Mouse (Mus musculus): ENCODE data around the gene Adra1b. TPM values are rescaled to one million over a fixed set of nuclear protein-coding genes. Genes with fewer than 3 reads are reported as not detected.
A peak's percentile ranks its signal among the peaks of the same experiment; 100 is the strongest.

Adra1b gene
- polyA plus RNA-seq, 1 experiment from 2014 or later = 2.4 TPM

DNA sequence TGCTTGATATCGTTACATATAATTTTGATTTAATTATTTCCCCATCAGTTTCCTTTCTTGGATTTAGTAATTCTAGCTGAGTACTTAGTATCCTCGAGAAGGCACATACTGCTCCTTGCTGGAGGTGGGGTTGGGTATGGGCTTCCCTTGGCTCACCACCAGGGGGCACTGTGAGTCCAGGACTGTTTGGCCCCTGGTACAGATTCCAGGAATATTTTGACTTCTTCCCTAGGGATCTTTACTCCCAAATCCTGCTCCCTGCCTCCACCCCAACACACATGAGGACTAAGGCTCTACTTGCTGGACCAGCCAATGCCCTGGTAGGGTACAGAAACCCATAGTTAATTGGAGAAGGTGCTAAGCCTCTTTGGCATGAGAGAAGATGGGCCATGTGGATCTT, 117.2 kb downstream of the Adra1b start:
- WGBS (ENCODE audit: insufficient replicate concordance) = 14% methylated on average over 2 of the region's 2 CpGs
- no peaks in the 10 kb centered on the region for H3K9me3 ChIP-seq (replicated peaks)
- H3K27me3 ChIP-seq (replicated peaks) = no peaks in the 10 kb centered on the region
- no peak for ATAC-seq
- H3K36me3 ChIP-seq = no peaks in the 10 kb centered on the region
- H3K4me1 ChIP-seq = no peaks in the 10 kb centered on the region
- no peak overlapping the region for H3K4me3 ChIP-seq
- no peak overlapping the region for H3K4me2 ChIP-seq
- no peak overlapping the region for H3K27ac ChIP-seq
- H3K9ac ChIP-seq = no peak overlapping the region

DNA sequence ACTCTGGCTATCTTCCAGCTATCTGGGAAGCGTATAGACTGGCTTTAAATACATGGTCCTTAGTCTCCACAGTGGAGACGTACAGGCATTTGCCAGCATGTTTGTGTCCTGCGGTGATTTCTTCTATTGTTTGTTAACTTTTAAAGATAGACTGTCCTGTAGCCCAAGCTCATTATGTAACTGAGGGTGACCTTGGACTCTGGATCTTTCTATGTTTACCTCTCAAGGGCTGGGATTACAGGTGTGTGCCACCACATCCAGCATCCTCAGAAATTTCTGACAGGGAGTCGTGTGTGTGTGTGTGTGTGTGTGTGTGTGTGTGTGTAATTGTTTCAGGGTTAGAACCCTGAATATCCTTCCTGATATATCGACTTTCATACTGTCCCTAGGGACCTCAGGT, 117.9 kb downstream of the Adra1b start:
- ATAC-seq = no peak
- no peaks in the 10 kb centered on the region for H3K9me3 ChIP-seq (replicated peaks)
- H3K27ac ChIP-seq = no peak overlapping the region
- no peaks in the 10 kb centered on the region for H3K36me3 ChIP-seq
- no peak overlapping the region for H3K4me3 ChIP-seq
- no peak overlapping the region for H3K4me2 ChIP-seq
- H3K9ac ChIP-seq = no peak overlapping the region
- H3K27me3 ChIP-seq (replicated peaks) = no peaks in the 10 kb centered on the region
- no peaks in the 10 kb centered on the region for H3K4me1 ChIP-seq
- WGBS (ENCODE audit: insufficient replicate concordance) = 58% methylated on average over 5 of the region's 5 CpGs

DNA sequence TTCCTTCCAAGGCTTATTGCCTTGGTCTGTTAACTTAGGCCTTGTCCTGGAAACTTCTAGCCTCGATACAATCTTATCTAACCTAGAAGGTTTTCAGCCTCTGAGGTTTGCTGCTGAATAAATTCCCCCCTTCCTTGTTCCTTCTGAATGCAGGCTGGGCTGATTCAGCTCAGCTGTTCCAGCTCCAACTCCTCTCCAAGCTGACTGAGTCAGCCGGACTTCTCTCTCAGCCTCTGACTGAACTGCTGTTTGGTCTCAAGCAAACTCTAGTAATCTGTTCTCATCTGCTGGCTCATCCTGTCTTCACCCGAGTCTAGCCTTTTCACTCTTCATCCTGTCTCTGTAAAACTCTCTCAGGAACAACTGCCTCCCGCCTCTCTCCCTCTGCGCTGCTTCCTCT, 121.5 kb downstream of the Adra1b start:
- 44% methylated on average over 5 of the region's 5 CpGs for WGBS (ENCODE audit: insufficient replicate concordance)
- H3K4me1 ChIP-seq = peaks cover 6% of the 10 kb centered on the region; the same call in 1 of the 2 replicates
- no peak for ATAC-seq
- no peaks in the 10 kb centered on the region for H3K36me3 ChIP-seq
- no peak overlapping the region for H3K4me2 ChIP-seq
- H3K27me3 ChIP-seq (replicated peaks) = peaks cover 29% of the 10 kb centered on the region
- no peak overlapping the region for H3K27ac ChIP-seq
- no peak overlapping the region for H3K4me3 ChIP-seq
- H3K9me3 ChIP-seq (replicated peaks) = no peaks in the 10 kb centered on the region
- H3K9ac ChIP-seq = no peak overlapping the region

DNA sequence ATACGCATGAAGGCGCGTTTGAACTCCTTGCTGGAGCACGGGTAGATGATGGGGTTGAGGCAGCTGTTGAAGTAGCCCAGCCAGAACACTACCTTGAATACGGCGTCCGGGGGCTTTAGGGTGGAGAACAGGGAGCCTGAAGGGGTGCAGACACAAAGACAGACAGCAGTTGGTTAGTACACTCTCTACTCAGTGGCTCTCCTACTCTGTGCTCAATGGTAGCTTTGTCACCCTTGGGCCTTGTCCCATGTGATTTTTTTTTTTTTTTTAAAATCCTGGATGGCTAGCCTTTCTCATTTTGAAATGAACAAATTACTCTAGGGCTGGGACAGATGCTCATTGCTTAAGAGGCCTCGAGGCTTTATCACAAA, 124.7 kb downstream of the Adra1b start:
- ATAC-seq = 0 out of 2 replicates have a peak, but pooled peaks have one; percentile 15
- Histone ChIP-seq H3K4me2 (peak overlapping the region; percentile 60), H3K4me3 (peak overlapping the region; percentile 26), H3K27me3 (replicated peaks) (peaks cover 50% of the 10 kb centered on the region), H3K9ac (no peak overlapping the region), H3K27ac (no peak overlapping the region), H3K36me3 (no peaks in the 10 kb centered on the region), H3K9me3 (replicated peaks) (no peaks in the 10 kb centered on the region), H3K4me1 (peaks cover 6% of the 10 kb centered on the region; the same call in 1 of the 2 replicates)
- WGBS (ENCODE audit: insufficient replicate concordance) = 26% methylated on average over 8 of the region's 8 CpGs

DNA sequence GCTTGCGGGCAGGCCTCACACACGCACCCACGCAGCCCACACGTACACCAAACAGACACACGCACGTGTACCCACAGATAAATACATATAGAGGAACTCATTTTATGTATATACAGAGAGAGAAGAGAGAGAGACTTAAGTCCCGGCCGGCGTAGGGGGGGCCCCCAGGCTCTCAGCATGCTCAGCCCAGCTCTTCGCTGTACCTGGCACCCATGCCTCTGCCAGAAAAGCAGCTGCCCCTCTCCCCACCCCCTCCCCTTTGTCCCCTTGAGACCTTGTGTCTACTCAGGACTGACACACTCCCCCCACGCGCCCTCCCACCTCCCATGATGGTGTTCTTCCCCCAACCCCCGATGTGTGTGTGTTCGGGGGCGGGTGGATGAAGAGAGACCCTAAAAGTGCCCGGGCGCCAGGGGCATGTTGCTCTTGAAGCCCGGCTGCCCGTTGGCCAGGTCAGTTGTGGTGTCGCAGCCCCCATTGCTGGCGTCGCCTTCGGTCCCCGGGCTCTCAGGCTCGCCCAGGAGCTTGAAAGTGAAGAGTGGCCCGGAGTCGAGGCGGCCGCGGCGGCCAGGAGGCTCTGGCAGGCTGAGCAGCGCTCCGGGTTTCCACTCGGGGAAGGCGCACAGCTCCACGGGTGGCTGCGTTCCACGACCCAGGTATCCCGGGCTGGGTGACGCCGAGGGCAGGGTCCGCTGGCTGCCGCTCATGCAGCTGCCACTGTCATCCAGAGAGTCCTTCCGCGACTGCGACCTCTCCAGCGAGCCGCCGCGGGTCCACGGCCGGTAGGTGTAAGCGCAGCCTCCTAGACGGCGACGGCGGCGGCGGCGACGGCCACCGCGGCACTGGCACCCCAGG, 125.3 kb downstream of the Adra1b start:
- Histone ChIP-seq H3K36me3 (no peaks in the 10 kb centered on the region), H3K9ac (no peak overlapping the region), H3K27ac (no peak overlapping the region), H3K4me3 (peak overlapping the region; percentile 26), H3K9me3 (replicated peaks) (no peaks in the 10 kb centered on the region), H3K4me1 (peaks cover 6% of the 10 kb centered on the region; the same call in 1 of the 2 replicates), H3K4me2 (peak overlapping the region; percentile 60), H3K27me3 (replicated peaks) (peaks cover 50% of the 10 kb centered on the region)
- WGBS (ENCODE audit: insufficient replicate concordance) = 14% methylated on average over 63 of the region's 63 CpGs
- ATAC-seq = no peak; the same call in 1 of the 2 replicates

DNA sequence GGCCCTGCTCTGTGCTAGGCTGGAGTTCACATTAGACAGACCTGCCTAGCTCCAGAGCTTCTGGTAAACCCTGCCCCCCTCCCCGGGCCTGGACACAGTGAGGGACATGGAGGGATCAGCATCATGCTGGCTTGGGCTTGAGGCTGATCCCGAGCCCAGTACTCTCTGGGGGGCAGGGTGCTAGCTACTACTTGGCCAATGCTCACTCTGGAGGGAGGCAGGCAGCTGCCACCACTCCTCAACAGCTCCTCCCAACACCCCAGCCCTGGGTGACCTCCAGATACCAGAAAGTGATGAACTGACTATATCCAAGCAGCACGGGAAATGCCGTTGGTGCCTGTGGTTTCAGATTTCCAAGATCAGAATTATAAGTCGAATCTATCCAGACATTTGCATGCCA, 127.3 kb downstream of the Adra1b start:
- peaks cover 59% of the 10 kb centered on the region for H3K27me3 ChIP-seq (replicated peaks)
- H3K36me3 ChIP-seq = no peaks in the 10 kb centered on the region
- H3K9me3 ChIP-seq (replicated peaks) = no peaks in the 10 kb centered on the region
- ATAC-seq = no peak
- 30% methylated on average over 5 of the region's 5 CpGs for WGBS (ENCODE audit: insufficient replicate concordance)
- H3K4me3 ChIP-seq = no peak overlapping the region
- peaks cover 6% of the 10 kb centered on the region; the same call in 1 of the 2 replicates for H3K4me1 ChIP-seq
- no peak overlapping the region for H3K4me2 ChIP-seq
- H3K9ac ChIP-seq = no peak overlapping the region
- no peak overlapping the region for H3K27ac ChIP-seq

DNA sequence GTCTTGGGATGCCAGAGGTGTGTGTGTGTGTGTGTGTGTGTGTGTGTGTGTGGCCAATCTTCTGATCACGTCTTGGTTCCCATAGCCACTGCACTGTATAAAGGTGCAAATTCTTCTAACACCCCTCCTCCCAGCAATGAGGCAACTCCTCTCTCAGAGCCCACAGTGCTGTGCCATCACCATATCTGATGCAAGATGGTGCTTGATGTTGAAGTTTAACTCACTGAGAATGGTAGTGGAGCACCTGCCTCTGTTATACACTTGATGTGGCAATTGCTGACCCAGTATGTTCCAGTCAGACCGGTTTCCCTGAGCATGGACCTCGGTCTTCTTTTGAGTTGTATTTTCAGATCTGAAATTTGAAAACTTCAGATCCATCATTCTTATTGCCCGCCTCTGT, 130.9 kb downstream of the Adra1b start:
- no peak for ATAC-seq
- H3K4me1 ChIP-seq = 0 out of 2 replicates have a peak, but pooled peaks cover 4% of the 10 kb centered on the region
- H3K27me3 ChIP-seq (replicated peaks) = peaks cover 59% of the 10 kb centered on the region
- H3K9me3 ChIP-seq (replicated peaks) = no peaks in the 10 kb centered on the region
- no peaks in the 10 kb centered on the region for H3K36me3 ChIP-seq
- no peak overlapping the region for H3K9ac ChIP-seq
- no peak overlapping the region for H3K4me3 ChIP-seq
- 53% methylated on average over 4 of the region's 4 CpGs for WGBS (ENCODE audit: insufficient replicate concordance)
- H3K4me2 ChIP-seq = no peak overlapping the region
- H3K27ac ChIP-seq = no peak overlapping the region

DNA sequence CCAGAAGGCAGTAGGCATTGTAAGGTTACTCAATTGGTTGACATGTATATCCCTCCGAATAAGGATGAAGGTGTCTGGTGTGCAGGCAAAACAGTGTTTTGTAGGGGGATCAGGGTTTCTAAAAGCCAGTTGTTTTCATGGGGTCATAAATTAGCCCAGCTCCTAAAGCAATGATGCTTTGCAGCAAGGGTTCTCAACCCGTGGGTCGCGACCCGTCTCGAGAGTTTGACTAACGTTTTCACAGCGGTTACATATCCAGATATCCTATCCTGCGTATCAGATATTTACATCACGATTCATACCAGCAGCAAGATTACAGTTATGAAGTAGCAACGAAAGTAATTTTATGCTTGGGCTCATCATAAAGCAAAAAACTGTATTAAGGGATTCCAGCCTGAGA, 133.3 kb downstream of the Adra1b start:
- H3K4me1 ChIP-seq = 0 out of 2 replicates have a peak, but pooled peaks cover 4% of the 10 kb centered on the region
- WGBS (ENCODE audit: insufficient replicate concordance) = 59% methylated on average over 11 of the region's 11 CpGs
- no peak overlapping the region for H3K9ac ChIP-seq
- H3K27ac ChIP-seq = no peak overlapping the region
- H3K27me3 ChIP-seq (replicated peaks) = peaks cover 39% of the 10 kb centered on the region
- H3K4me2 ChIP-seq = 0 out of 2 replicates have a peak overlapping the region, but pooled peaks have one; percentile 72
- H3K4me3 ChIP-seq = no peak overlapping the region; the same call in 1 of the 2 replicates
- no peaks in the 10 kb centered on the region for H3K36me3 ChIP-seq
- no peak for ATAC-seq
- no peaks in the 10 kb centered on the region for H3K9me3 ChIP-seq (replicated peaks)

DNA sequence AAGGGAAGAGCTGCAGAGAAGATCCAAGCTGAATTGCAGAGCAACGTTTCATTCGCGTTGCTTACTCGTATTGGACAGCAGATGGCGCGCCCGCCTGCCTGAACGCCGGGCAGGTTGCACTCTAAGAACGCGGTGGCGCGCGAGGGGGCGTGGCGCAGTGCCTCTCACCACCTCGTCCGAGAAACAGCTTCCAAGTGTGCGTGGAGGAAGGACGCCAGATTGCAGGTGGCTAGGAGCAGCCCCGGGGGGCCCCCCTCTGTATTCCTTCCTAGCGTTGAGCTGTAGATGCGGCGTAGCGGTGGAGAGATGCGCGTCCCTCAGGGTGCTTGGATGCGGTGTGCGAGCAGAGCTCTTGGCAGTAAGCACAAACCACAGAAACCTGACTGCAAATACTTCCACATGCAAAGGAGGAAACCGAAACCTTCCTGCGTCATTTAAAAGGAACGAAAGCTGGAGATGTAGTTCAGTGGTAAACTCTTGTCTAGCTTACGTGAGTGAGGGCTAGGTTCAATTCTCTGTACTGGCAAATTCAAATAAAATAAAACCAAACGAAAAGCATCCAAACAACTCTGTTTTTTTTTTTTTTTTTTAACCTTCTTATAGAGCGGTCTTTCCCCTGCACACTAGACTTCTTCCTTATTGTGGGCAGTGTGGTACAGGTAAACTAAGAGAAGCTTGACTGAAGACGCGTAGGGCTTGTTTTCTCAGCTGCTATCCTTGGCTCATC, 133.9 kb downstream of the Adra1b start:
- Histone ChIP-seq H3K4me1 (0 out of 2 replicates have a peak, but pooled peaks cover 4% of the 10 kb centered on the region), H3K27ac (no peak overlapping the region), H3K4me2 (peak overlapping the region; percentile 72), H3K27me3 (replicated peaks) (peaks cover 34% of the 10 kb centered on the region), H3K9ac (no peak overlapping the region), H3K9me3 (replicated peaks) (no peaks in the 10 kb centered on the region), H3K4me3 (peak overlapping the region; percentile 48), H3K36me3 (no peaks in the 10 kb centered on the region)
- ATAC-seq = no peak
- WGBS (ENCODE audit: insufficient replicate concordance) = 4% methylated on average over 37 of the region's 37 CpGs

DNA sequence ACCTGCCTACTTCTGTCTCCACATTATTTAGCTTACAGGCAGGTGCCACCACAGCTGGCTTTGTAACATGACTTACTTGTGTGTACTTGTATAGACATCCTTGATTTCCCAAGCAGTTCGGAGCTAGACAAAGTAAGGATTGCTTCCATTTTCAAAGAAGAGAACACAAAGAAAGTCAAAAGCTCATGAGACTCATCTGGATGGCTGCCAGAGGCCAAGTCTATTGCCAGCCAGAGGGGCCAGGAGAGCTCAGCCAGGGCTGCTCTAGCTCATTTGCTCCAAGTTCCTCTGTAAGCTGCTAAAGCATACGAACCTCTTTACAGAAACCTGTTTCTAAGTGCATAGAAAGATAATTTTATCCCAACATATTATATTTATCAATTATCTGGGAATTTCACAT, 142.6 kb downstream of the Adra1b start:
- Histone ChIP-seq H3K27me3 (replicated peaks) (no peaks in the 10 kb centered on the region; the same call in 1 of the 2 replicates), H3K36me3 (no peaks in the 10 kb centered on the region), H3K9ac (no peak overlapping the region), H3K4me2 (no peak overlapping the region), H3K27ac (no peak overlapping the region), H3K4me3 (no peak overlapping the region), H3K4me1 (no peaks in the 10 kb centered on the region), H3K9me3 (replicated peaks) (no peaks in the 10 kb centered on the region)
- WGBS (ENCODE audit: insufficient replicate concordance) = 51% methylated on average over 2 of the region's 2 CpGs
- ATAC-seq = no peak

DNA sequence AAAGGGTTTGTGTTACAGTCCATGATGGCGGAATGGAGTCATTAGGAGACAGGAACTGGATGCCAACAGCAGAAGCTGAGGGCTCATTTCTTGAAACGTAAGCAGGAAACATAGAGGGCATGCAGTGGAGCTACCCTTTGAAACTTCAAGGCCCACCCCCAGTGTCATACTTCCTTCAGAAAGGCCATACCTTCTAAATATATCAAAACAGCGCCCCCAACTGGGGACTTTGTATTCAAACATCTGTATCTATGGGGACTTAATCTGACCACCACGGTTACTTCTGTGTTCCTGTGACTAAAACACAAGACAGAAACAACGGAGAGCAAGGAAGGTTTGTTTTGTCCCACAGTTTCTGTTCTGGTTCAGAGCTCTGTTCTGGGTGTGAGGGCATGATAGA, 145.6 kb downstream of the Adra1b start:
- Histone ChIP-seq H3K9me3 (replicated peaks) (no peaks in the 10 kb centered on the region), H3K4me1 (no peaks in the 10 kb centered on the region), H3K27me3 (replicated peaks) (peaks cover 8% of the 10 kb centered on the region; the same call in 1 of the 2 replicates), H3K4me2 (no peak overlapping the region), H3K36me3 (no peaks in the 10 kb centered on the region), H3K4me3 (no peak overlapping the region), H3K27ac (no peak overlapping the region), H3K9ac (no peak overlapping the region)
- ATAC-seq = no peak
- WGBS (ENCODE audit: insufficient replicate concordance) = 62% methylated on average over 5 of the region's 5 CpGs

DNA sequence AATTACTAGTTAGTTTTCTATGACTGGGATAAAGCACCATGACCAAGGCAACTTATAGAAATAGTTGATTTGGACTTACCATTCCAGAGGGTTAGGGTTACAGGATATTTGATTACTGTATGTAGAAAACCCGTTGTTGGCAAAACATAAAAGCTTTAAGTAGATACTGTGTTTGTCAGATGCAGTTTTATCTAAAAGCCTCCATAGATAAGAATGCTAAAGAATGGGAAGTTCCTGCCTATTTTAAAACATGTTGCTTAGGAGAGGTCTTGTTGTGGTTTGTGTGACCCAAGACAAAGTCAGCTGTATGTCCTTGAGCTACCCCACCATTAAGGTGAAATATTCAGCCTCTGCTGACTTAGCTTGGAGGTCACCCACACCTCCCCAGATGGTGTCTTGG, 146.4 kb downstream of the Adra1b start:
- ATAC-seq = no peak
- Histone ChIP-seq H3K4me2 (no peak overlapping the region), H3K9ac (no peak overlapping the region), H3K36me3 (no peaks in the 10 kb centered on the region), H3K9me3 (replicated peaks) (no peaks in the 10 kb centered on the region), H3K4me3 (no peak overlapping the region), H3K27ac (no peak overlapping the region), H3K27me3 (replicated peaks) (peaks cover 8% of the 10 kb centered on the region; the same call in 1 of the 2 replicates), H3K4me1 (no peaks in the 10 kb centered on the region)
- 48% methylated on average over 1 of the region's 1 CpGs for WGBS (ENCODE audit: insufficient replicate concordance)

Measured in liver, embryonic 12.5 days (tissue).